Mouse (Mus musculus): ENCODE results near the gene Pdzrn3. TPM values are rescaled to one million over a fixed set of nuclear protein-coding genes. Genes with fewer than 3 reads are reported as not detected.

The Pdzrn3 gene
- polyA plus RNA-seq, 1 experiment from 2014 or later = 3.7 TPM

DNA sequence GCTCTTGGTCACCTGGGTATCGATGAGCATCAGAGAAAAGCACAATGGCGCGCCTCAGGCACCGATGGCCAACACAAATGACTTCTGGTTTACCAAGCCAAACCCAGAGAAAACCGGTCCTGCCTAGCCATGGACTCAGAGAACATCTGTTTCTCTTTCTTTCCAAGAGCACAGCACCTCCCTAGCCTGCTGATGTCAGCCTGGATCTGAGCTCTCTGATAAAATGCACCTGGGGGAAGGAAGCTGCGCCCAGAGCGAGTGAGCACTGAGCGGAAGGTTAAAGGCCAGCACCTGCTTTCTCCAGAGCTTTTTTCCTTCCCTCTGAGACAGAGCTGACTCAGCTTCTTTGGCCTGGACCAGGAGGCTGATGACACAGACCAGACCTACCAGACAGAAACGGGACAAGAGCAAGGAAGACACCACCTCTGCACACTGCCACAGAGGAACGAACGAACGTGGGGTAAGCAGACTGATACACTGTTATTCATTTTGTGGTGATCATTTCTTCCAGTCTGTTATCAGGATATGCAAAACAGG is 84.6 kb downstream of the Pdzrn3 start:
- Histone ChIP-seq H3K4me1 (peaks cover 55% of the 10 kb centered on the region), H3K4me3 (no peak overlapping the region), H3K27ac (peak overlapping the region; percentile 35; the same call in 1 of the 2 replicates), H3K27me3 (ENCODE audit: poor library complexity, severe bottlenecking) (0 out of 2 replicates have a peak, but pooled peaks cover 22% of the 10 kb centered on the region), H3K9me3 (no peaks in the 10 kb centered on the region), H3K36me3 (replicated peaks) (no peaks in the 10 kb centered on the region)
- no peak for DNase-seq (ENCODE audit: extremely low spot score, low spot score)
- WGBS = 74% methylated on average over 12 of the region's 12 CpGs

DNA sequence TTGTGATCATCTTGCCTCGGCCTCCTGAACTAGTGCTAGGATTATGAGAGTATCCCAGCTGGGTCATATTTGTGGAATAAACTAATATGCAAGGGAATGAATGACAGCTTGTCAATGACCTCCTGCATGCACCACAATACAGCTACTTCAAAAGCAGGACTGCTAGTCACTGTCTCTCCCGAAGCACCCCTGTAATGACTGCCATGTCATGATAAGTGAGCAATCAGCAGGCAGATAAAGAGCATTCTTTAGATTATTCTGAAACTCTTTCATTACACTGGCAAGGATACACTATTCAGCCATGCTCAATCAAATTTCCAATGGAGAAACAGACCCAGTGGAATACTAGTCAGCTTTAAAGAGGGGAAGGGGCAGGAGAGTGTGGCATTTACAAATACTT is 85.8 kb downstream of the Pdzrn3 start:
- WGBS = 78% methylated on average over 2 of the region's 2 CpGs
- no peak for DNase-seq (ENCODE audit: extremely low spot score, low spot score)
- Histone ChIP-seq H3K4me1 (peaks cover 55% of the 10 kb centered on the region), H3K36me3 (replicated peaks) (no peaks in the 10 kb centered on the region), H3K9me3 (no peaks in the 10 kb centered on the region), H3K27ac (no peak overlapping the region), H3K27me3 (ENCODE audit: poor library complexity, severe bottlenecking) (peaks cover 31% of the 10 kb centered on the region), H3K4me3 (no peak overlapping the region)

DNA sequence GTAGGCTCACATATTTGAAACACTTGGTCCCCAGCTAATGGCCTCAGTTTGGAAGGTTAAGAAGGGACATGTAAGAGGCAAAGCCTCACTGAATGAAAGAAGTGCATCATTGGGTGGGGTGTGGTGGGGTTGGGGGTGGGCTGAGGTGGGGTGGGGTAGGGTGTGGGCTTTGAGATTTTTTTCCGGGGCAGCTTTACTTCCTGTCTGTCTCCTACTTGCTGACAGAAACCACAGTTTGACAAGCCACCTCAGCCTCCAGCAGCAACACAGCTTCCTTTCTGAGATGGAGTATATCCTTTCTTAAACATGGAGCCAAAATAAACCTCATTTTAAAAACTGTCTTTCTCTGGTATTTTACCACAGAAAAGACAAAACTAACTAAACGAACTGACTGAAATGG is 87.5 kb downstream of the Pdzrn3 start:
- H3K9me3 ChIP-seq = no peaks in the 10 kb centered on the region
- no peaks in the 10 kb centered on the region for H3K36me3 ChIP-seq (replicated peaks)
- H3K4me1 ChIP-seq = peaks cover 44% of the 10 kb centered on the region
- no peak for DNase-seq (ENCODE audit: extremely low spot score, low spot score)
- H3K4me3 ChIP-seq = no peak overlapping the region
- H3K27ac ChIP-seq = no peak overlapping the region
- WGBS = 71% methylated on average over 2 of the region's 2 CpGs
- H3K27me3 ChIP-seq (ENCODE audit: poor library complexity, severe bottlenecking) = peaks cover 49% of the 10 kb centered on the region

DNA sequence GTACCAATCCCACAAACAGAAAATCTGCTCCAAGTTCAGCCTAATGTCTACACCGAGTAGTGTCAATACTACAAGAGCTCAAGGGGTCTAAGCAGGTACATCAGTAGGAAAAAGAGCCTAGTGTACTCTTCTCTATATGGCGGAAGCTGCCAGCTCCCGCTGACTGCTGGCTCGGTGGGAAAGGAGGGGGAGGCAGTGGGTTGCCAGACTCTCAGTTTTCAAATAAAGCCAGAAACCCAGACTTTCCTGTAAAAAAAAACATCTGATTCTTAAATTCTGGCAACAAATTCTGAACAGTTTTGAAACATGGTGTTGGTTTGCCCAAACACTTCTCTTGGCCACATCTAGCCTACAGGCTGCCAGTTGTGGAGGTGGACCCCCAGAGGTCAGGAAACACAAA is 88.3 kb downstream of the Pdzrn3 start:
- Histone ChIP-seq H3K36me3 (replicated peaks) (no peaks in the 10 kb centered on the region), H3K27ac (no peak overlapping the region), H3K9me3 (no peaks in the 10 kb centered on the region), H3K27me3 (ENCODE audit: poor library complexity, severe bottlenecking) (peaks cover 50% of the 10 kb centered on the region), H3K4me1 (peaks cover 49% of the 10 kb centered on the region), H3K4me3 (no peak overlapping the region)
- 89% methylated on average over 4 of the region's 4 CpGs for WGBS
- no peak for DNase-seq (ENCODE audit: extremely low spot score, low spot score)

DNA sequence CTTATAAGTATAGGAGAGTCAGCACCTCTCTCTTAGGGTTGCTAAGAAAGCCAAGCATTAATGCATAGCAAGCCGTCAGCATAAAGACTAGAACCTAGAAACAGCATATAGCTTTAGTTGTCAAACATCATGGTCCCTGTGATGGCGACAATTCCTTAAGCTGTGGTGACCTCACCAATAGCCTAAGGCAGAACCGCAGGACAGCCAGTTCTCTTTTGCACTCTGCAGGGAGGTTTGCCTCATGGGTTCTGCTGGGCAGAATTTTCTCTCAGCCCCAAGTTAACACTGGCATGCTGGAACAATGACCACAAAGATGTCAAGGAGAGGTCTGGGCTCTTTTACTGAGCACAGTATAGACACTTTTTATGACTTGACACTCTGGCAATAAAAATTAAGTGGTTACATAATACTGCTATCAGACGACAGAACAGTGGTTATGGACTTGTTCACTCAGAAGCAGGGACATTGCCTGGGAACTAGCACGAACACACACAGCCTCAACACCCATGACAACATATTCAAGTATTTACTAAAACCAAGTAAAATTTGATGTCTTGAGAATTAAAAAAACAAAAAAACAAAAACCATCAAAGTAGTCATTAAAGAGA is 90.0 kb downstream of the Pdzrn3 start:
- Histone ChIP-seq H3K4me3 (no peak overlapping the region), H3K27ac (no peak overlapping the region), H3K4me1 (peaks cover 50% of the 10 kb centered on the region), H3K27me3 (ENCODE audit: poor library complexity, severe bottlenecking) (peaks cover 60% of the 10 kb centered on the region), H3K36me3 (replicated peaks) (no peaks in the 10 kb centered on the region), H3K9me3 (no peaks in the 10 kb centered on the region)
- WGBS = 81% methylated on average over 5 of the region's 5 CpGs
- DNase-seq (ENCODE audit: extremely low spot score, low spot score) = no peak

DNA sequence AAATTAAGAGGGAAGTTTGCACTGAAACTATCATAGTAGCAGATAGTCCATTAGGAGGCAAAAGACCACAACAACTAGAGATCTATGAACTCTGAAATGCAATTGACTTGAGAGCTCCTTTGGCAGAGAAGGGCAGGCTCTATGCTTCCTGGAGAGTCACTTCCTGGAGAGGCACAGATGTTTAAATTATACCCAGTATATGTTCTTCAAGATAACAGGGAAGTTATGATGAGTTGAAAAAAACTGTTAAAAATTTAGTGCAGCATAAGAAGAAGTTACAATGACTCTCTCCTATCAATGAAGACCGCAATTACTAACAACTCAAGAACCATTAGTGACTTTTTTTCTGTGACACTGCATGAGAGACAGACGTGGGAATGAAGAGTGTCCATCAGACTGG is 90.6 kb downstream of the Pdzrn3 start:
- WGBS = 92% methylated on average over 2 of the region's 2 CpGs
- H3K4me1 ChIP-seq = peaks cover 56% of the 10 kb centered on the region
- H3K27me3 ChIP-seq (ENCODE audit: poor library complexity, severe bottlenecking) = peaks cover 66% of the 10 kb centered on the region
- no peak for DNase-seq (ENCODE audit: extremely low spot score, low spot score)
- no peak overlapping the region for H3K27ac ChIP-seq
- H3K9me3 ChIP-seq = no peaks in the 10 kb centered on the region
- H3K36me3 ChIP-seq (replicated peaks) = no peaks in the 10 kb centered on the region
- no peak overlapping the region for H3K4me3 ChIP-seq

DNA sequence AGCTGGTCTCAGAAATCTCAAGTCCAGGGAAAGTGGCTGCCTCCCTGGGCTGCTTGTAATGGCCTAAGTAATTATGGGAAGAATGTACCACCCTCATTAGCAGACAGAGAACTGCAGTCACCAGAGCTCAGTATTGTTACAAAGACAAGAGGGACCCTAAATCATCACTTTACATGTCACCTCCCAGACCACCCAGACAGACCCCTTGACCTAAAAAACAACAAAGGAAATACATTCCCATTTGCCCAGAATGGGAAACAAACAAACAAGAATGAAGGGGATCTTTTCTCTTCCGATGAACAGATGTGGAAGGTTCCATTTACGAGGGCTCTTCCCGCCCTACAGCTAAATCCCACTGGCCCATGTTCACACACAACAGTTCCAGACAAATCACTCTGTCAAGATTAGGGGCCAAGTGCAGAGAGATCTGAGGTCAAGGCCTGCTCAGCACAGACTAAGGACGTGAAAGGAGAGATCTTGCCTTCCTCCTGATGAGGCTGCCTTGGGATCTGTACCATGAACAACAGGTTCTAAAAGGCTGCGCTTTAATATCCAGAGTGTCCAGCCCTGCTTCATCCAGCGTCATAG is 93.2 kb downstream of the Pdzrn3 start:
- Histone ChIP-seq H3K4me3 (no peak overlapping the region), H3K36me3 (replicated peaks) (no peaks in the 10 kb centered on the region), H3K9me3 (no peaks in the 10 kb centered on the region), H3K27me3 (ENCODE audit: poor library complexity, severe bottlenecking) (peaks cover 66% of the 10 kb centered on the region), H3K27ac (peak overlapping the region; percentile 41; the same call in 1 of the 2 replicates), H3K4me1 (peaks cover 61% of the 10 kb centered on the region)
- DNase-seq (ENCODE audit: extremely low spot score, low spot score) = no peak
- WGBS = 52% methylated on average over 6 of the region's 6 CpGs

DNA sequence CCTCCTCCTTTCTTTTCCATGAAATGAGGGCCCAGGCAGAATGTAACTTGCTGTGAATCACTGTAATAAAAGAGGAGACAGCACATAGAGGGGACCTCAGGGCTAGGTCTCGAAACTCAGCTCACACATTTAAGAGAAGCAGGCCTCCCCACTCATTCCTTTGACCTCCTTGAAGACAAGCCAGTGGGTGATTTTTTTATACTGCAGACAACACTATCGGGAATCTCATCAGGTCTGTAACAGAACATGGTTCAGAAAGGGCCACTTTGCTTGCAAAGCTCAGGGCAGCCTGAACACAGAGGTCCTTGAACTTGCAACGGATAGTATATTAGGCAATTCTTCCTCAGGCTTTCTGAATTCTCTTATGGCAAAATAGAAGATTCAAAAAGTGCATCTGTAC is 93.8 kb downstream of the Pdzrn3 start:
- Histone ChIP-seq H3K4me3 (no peak overlapping the region), H3K27me3 (ENCODE audit: poor library complexity, severe bottlenecking) (peaks cover 62% of the 10 kb centered on the region), H3K4me1 (peaks cover 63% of the 10 kb centered on the region), H3K9me3 (no peaks in the 10 kb centered on the region), H3K36me3 (replicated peaks) (no peaks in the 10 kb centered on the region), H3K27ac (0 out of 2 replicates have a peak overlapping the region, but pooled peaks have one; percentile 31)
- DNase-seq (ENCODE audit: extremely low spot score, low spot score) = no peak
- WGBS = 86% methylated on average over 3 of the region's 3 CpGs

DNA sequence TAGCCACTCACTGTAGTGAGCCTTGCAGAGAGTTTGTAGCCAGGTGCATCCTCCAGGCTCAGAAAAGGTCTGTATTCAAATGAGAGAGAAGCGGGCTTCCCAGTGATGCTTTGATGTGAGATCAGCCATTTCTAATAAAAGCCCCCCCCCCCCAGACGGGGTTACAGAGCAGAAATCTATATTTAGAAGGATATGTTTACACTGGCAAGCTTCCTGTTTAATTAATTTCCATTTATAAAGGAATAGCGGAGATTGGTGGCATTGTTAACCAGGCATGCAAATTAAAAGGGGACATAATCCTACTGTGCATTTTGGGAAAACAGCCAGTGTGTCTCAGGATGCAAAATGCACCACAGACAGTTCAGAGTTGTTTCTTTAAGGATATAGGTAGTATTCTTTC is 96.1 kb downstream of the Pdzrn3 start:
- DNase-seq (ENCODE audit: extremely low spot score, low spot score) = no peak
- peaks cover 67% of the 10 kb centered on the region for H3K27me3 ChIP-seq (ENCODE audit: poor library complexity, severe bottlenecking)
- no peak overlapping the region for H3K27ac ChIP-seq
- H3K9me3 ChIP-seq = no peaks in the 10 kb centered on the region
- H3K4me1 ChIP-seq = peaks cover 74% of the 10 kb centered on the region
- WGBS = 21% methylated on average over 3 of the region's 3 CpGs
- H3K4me3 ChIP-seq = no peak overlapping the region
- no peaks in the 10 kb centered on the region for H3K36me3 ChIP-seq (replicated peaks)

DNA sequence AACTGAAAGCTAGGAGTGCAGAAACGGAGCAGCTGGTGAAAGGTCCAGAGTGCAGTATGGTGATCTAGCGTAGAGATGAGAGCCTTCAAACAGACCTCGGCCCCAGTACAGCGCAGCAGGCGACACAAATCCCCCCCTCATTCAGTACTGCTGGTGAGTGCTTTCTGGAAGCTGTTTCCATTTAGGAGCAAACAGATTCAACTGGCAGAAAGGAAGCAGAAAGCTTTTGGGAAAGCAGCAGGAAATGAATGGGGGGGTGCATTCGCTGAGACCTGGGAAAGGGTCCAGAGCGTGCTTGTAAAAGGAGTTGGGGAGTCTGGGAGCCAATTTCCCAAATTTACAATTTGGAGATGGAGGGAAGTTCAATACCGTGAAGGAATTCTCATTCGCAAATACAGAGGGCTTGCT is 96.9 kb downstream of the Pdzrn3 start:
- H3K4me3 ChIP-seq = no peak overlapping the region
- H3K36me3 ChIP-seq (replicated peaks) = no peaks in the 10 kb centered on the region
- 0 out of 2 replicates have a peak overlapping the region, but pooled peaks have one; percentile 9 for H3K27ac ChIP-seq
- DNase-seq (ENCODE audit: extremely low spot score, low spot score) = no peak
- H3K9me3 ChIP-seq = no peaks in the 10 kb centered on the region
- peaks cover 59% of the 10 kb centered on the region for H3K27me3 ChIP-seq (ENCODE audit: poor library complexity, severe bottlenecking)
- H3K4me1 ChIP-seq = peaks cover 74% of the 10 kb centered on the region
- WGBS = 9% methylated on average over 9 of the region's 9 CpGs

DNA sequence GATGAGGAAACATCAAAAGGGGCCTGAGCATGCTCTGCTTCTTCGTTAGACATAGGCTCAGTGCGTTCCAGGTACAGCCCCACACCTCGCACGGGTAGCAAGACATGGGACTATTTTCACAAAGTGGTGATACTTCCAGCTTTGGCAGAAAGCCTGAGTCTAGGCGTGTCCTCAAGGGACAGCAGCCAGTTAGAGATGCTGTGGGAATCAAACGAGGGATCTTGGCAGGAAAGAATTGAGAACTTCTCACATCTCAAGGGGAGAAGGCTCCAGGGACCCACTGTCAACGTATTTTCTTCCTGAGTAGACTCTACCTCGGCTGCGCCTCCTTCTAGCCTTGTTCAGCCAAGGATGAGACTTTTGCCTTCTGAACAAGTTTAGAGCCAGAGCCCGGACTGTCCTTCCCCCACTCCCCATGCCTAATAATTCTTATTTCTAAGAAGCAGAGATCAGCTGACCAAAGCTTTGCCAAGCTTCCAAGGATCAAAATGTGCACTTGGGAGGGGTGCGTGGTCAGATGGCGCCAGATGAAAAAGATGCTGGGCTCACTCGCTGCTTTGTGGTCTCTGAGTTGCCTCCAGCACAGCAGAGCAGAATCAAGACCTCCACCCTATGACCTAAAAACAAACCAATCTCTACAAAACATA is 99.3 kb downstream of the Pdzrn3 start:
- peaks cover 46% of the 10 kb centered on the region for H3K27me3 ChIP-seq (ENCODE audit: poor library complexity, severe bottlenecking)
- WGBS = 81% methylated on average over 13 of the region's 13 CpGs
- H3K36me3 ChIP-seq (replicated peaks) = no peaks in the 10 kb centered on the region
- peaks cover 53% of the 10 kb centered on the region for H3K4me1 ChIP-seq
- H3K27ac ChIP-seq = no peak overlapping the region
- H3K9me3 ChIP-seq = no peaks in the 10 kb centered on the region
- DNase-seq (ENCODE audit: extremely low spot score, low spot score) = no peak
- no peak overlapping the region for H3K4me3 ChIP-seq

DNA sequence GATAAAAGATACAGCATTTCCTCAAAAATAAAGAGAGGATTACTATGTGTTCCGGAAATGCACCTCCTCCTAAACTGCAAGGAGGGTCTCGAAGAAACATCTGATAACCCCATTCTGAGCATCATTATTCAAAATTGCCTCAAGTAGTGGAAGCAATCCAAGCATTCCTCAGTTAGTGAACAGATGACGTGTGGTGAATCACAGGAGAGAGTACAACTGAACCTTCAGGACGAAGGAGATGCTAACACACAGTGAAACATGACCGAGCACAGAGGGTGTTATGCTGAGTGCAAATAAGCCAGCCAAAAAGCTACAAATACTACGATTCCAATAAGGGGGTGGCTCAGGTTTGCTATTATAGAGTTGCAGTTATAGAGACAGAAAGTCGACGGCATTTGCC is 101.4 kb downstream of the Pdzrn3 start:
- H3K27ac ChIP-seq = no peak overlapping the region
- H3K9me3 ChIP-seq = no peaks in the 10 kb centered on the region
- H3K4me3 ChIP-seq = no peak overlapping the region
- H3K36me3 ChIP-seq (replicated peaks) = no peaks in the 10 kb centered on the region
- 89% methylated on average over 8 of the region's 8 CpGs for WGBS
- DNase-seq (ENCODE audit: extremely low spot score, low spot score) = no peak
- H3K27me3 ChIP-seq (ENCODE audit: poor library complexity, severe bottlenecking) = peaks cover 48% of the 10 kb centered on the region
- peaks cover 45% of the 10 kb centered on the region for H3K4me1 ChIP-seq

DNA sequence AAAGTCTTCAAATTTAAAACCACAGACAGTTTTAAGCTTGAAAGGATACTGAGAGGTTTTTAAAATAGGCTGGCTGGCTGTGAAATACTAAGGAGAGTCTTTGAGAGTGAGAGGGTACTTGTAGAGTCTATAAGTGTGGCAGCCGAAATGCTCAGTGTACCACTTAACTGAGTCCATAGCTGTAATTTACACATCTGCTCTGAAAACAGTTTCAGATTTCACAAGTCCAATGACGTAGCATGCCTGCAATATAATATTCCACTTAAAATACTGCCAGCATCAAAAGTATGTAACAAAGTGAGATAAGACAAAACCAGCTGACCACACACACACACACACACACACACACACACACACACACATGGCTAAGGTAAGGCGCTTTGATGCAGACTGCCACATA is 101.9 kb downstream of the Pdzrn3 start:
- Histone ChIP-seq H3K27ac (no peak overlapping the region), H3K36me3 (replicated peaks) (no peaks in the 10 kb centered on the region), H3K4me3 (no peak overlapping the region), H3K9me3 (no peaks in the 10 kb centered on the region), H3K4me1 (peaks cover 41% of the 10 kb centered on the region), H3K27me3 (ENCODE audit: poor library complexity, severe bottlenecking) (peaks cover 49% of the 10 kb centered on the region)
- no peak for DNase-seq (ENCODE audit: extremely low spot score, low spot score)
- 91% methylated on average over 3 of the region's 3 CpGs for WGBS
